Mouse (Mus musculus): ENCODE measurements around the gene Ccdc57. TPM values are rescaled to one million over a fixed set of nuclear protein-coding genes. Genes with fewer than 3 reads are reported as not detected.

Gene Ccdc57
- polyA plus RNA-seq, 1 experiment, result 7.2 TPM

GRCm38 (mm10) chr11:120962909-120963308 lies 30.2 kb upstream of the Ccdc57 start:
- DNase-seq (ENCODE audit: low read depth), result no peak
- TF ChIP-seq POLR2A (IDR thresholded peaks at IDR 0.05; ENCODE audit: borderline replicate concordance, extremely low read depth, insufficient read depth, insufficient read length, poor library complexity, severe bottlenecking), result no peak
- no peak for TF ChIP-seq CTCF (IDR thresholded peaks at IDR 0.05; ENCODE audit: borderline replicate concordance, extremely low read depth, insufficient read depth, insufficient read length)

- TF ChIP-seq CTCF (IDR thresholded peaks at IDR 0.05; ENCODE audit: borderline replicate concordance, extremely low read depth, insufficient read depth, insufficient read length) (no peak), POLR2A (IDR thresholded peaks at IDR 0.05; ENCODE audit: borderline replicate concordance, extremely low read depth, insufficient read depth, insufficient read length, poor library complexity, severe bottlenecking) (no peak)
Measured at GRCm38 (mm10) chr11:120962050-120962771, 29.5 kb upstream of the Ccdc57 start.

GRCm38 (mm10) chr11:120961594-120961993 lies 28.9 kb upstream of the Ccdc57 start:
- TF ChIP-seq CTCF (IDR thresholded peaks at IDR 0.05; ENCODE audit: borderline replicate concordance, extremely low read depth, insufficient read depth, insufficient read length) (no peak), POLR2A (IDR thresholded peaks at IDR 0.05; ENCODE audit: borderline replicate concordance, extremely low read depth, insufficient read depth, insufficient read length, poor library complexity, severe bottlenecking) (no peak)
- no peak for DNase-seq (ENCODE audit: low read depth)

More at GRCm38 (mm10) chr11:120962050-120962771, 29.5 kb upstream of the Ccdc57 start:
- DNase-seq (ENCODE audit: low read depth), result no peak

- no peak for DNase-seq (ENCODE audit: low read depth)
- no peak for TF ChIP-seq POLR2A (IDR thresholded peaks at IDR 0.05; ENCODE audit: borderline replicate concordance, extremely low read depth, insufficient read depth, insufficient read length, poor library complexity, severe bottlenecking)
- TF ChIP-seq CTCF (IDR thresholded peaks at IDR 0.05; ENCODE audit: borderline replicate concordance, extremely low read depth, insufficient read depth, insufficient read length), result no peak
Measured at GRCm38 (mm10) chr11:120960248-120960647, 27.6 kb upstream of the Ccdc57 start.

GRCm38 (mm10) chr11:120959564-120959963 lies 26.9 kb upstream of the Ccdc57 start:
- DNase-seq (ENCODE audit: low read depth), result no peak
- no peak for TF ChIP-seq CTCF (IDR thresholded peaks at IDR 0.05; ENCODE audit: borderline replicate concordance, extremely low read depth, insufficient read depth, insufficient read length)
- no peak for TF ChIP-seq POLR2A (IDR thresholded peaks at IDR 0.05; ENCODE audit: borderline replicate concordance, extremely low read depth, insufficient read depth, insufficient read length, poor library complexity, severe bottlenecking)

GRCm38 (mm10) chr11:120959066-120959465 lies 26.4 kb upstream of the Ccdc57 start:
- DNase-seq (ENCODE audit: low read depth), result no peak
- TF ChIP-seq CTCF (IDR thresholded peaks at IDR 0.05; ENCODE audit: borderline replicate concordance, extremely low read depth, insufficient read depth, insufficient read length) (no peak), POLR2A (IDR thresholded peaks at IDR 0.05; ENCODE audit: borderline replicate concordance, extremely low read depth, insufficient read depth, insufficient read length, poor library complexity, severe bottlenecking) (no peak)

GRCm38 (mm10) chr11:120957731-120958257 lies 25.1 kb upstream of the Ccdc57 start:
- TF ChIP-seq CTCF (IDR thresholded peaks at IDR 0.05; ENCODE audit: borderline replicate concordance, extremely low read depth, insufficient read depth, insufficient read length), result no peak
- no peak for TF ChIP-seq POLR2A (IDR thresholded peaks at IDR 0.05; ENCODE audit: borderline replicate concordance, extremely low read depth, insufficient read depth, insufficient read length, poor library complexity, severe bottlenecking)
- no peak for DNase-seq (ENCODE audit: low read depth)

GRCm38 (mm10) chr11:120957052-120957451 lies 24.4 kb upstream of the Ccdc57 start:
- TF ChIP-seq CTCF (IDR thresholded peaks at IDR 0.05; ENCODE audit: borderline replicate concordance, extremely low read depth, insufficient read depth, insufficient read length) (no peak), POLR2A (IDR thresholded peaks at IDR 0.05; ENCODE audit: borderline replicate concordance, extremely low read depth, insufficient read depth, insufficient read length, poor library complexity, severe bottlenecking) (no peak)
- DNase-seq (ENCODE audit: low read depth), result no peak

- TF ChIP-seq POLR2A (IDR thresholded peaks at IDR 0.05; ENCODE audit: borderline replicate concordance, extremely low read depth, insufficient read depth, insufficient read length, poor library complexity, severe bottlenecking) (no peak), CTCF (IDR thresholded peaks at IDR 0.05; ENCODE audit: borderline replicate concordance, extremely low read depth, insufficient read depth, insufficient read length) (no peak)
- no peak for DNase-seq (ENCODE audit: low read depth)
Measured at GRCm38 (mm10) chr11:120955701-120956100, 23.0 kb upstream of the Ccdc57 start.

GRCm38 (mm10) chr11:120954936-120955335 lies 22.3 kb upstream of the Ccdc57 start:
- TF ChIP-seq CTCF (IDR thresholded peaks at IDR 0.05; ENCODE audit: borderline replicate concordance, extremely low read depth, insufficient read depth, insufficient read length) (no peak), POLR2A (IDR thresholded peaks at IDR 0.05; ENCODE audit: borderline replicate concordance, extremely low read depth, insufficient read depth, insufficient read length, poor library complexity, severe bottlenecking) (no peak)
- DNase-seq (ENCODE audit: low read depth), result no peak

- no peak for DNase-seq (ENCODE audit: low read depth)
- TF ChIP-seq POLR2A (IDR thresholded peaks at IDR 0.05; ENCODE audit: borderline replicate concordance, extremely low read depth, insufficient read depth, insufficient read length, poor library complexity, severe bottlenecking) (no peak), CTCF (IDR thresholded peaks at IDR 0.05; ENCODE audit: borderline replicate concordance, extremely low read depth, insufficient read depth, insufficient read length) (no peak)
Measured at GRCm38 (mm10) chr11:120951731-120952730, 19.4 kb upstream of the Ccdc57 start.

All from brain, embryonic 14.5 days (tissue).